23 mouse cellular contexts compared by ENCODE assay signal in the genomic region with DNA sequence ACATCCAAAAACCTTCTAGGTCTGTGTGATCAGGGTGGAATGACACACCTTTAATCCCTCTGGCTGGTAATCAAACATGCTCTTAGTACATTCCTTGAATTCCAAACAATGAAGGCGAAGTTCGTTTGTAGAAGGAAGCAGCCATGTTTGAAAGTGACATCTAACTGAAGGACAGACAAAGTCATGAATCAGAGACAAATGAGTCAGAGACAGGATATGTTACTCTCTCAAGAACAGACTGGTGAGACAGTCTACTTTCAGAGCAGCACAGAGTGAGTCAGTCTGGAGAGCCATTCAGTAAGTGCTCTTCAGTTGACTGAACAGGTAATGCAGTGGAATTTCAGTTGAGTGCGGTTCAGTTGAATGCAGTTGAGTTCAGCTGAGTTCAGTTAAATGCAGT.
A peak's percentile ranks its signal among the peaks of the same experiment; 100 is the strongest.
DNase-seq lines count a peak whose midpoint lies in the region; ATAC-seq lines count a peak whose summit lies in the region.
"Had no signal": no experiment of that assay in that cellular context is flagged by ENCODE, and none has a peak within 500 bp of the region (broad histone marks: within the 10 kb centered on the region; RNA-seq: fewer than 3 reads in every experiment).

No protein-coding gene starts in this region.

- no peak overlapping the region for H3K27ac ChIP-seq in hindbrain, embryonic 12.5 days
- H3K27ac ChIP-seq: forebrain, embryonic 12.5 days; forebrain, embryonic 15.5 days; heart, adult 2 months; heart, embryonic 10.5 days; hindbrain, embryonic 13.5 days; intestine, embryonic 15.5 days had no signal

- H3K9ac ChIP-seq in hindbrain, embryonic 12.5 days: no peak overlapping the region
- H3K9ac ChIP-seq: forebrain, embryonic 12.5 days; forebrain, embryonic 15.5 days; hindbrain, embryonic 13.5 days; intestine, embryonic 15.5 days had no signal

- 83% methylated on average over 3 of the region's 3 CpGs for WGBS in hindbrain, embryonic 12.5 days

- H3K4me2 ChIP-seq in hindbrain, embryonic 12.5 days (replicated peaks): no peak overlapping the region
- H3K4me2 ChIP-seq: forebrain, embryonic 12.5 days; forebrain, embryonic 15.5 days; hindbrain, embryonic 13.5 days; intestine, embryonic 15.5 days had no signal

- no peaks in the 10 kb centered on the region for H3K4me1 ChIP-seq in hindbrain, embryonic 12.5 days
- H3K4me1 ChIP-seq: forebrain, embryonic 12.5 days; forebrain, embryonic 15.5 days; heart, embryonic 10.5 days; hindbrain, embryonic 13.5 days; intestine, embryonic 15.5 days had no signal

- no peak overlapping the region for H3K4me3 ChIP-seq in hindbrain, embryonic 12.5 days
- H3K4me3 ChIP-seq: forebrain, embryonic 12.5 days; forebrain, embryonic 15.5 days; heart, adult 2 months; heart, embryonic 10.5 days; hindbrain, embryonic 13.5 days; intestine, embryonic 15.5 days had no signal

- DNase-seq in adrenal gland, adult 2 months: peak; percentile 7
- DNase-seq in adrenal gland, adult 18-20 months (ENCODE audit: low spot score in 2 of 2): no peak
- DNase-seq in 3134 (ENCODE audit: extremely low read depth, insufficient read length, low spot score) (peak; percentile 47), ZHBTc4 (ENCODE audit: low read depth, low spot score) (peak; percentile 26)
- DNase-seq in Muller cell, postnatal 12 days (ENCODE audit: inconsistent ontology term): peak; percentile 89
- DNase-seq in natural killer cell, adult 2 months (ENCODE audit: low spot score in 2 of 2): no peak
- DNase-seq: adrenal gland, postnatal 10 days; adrenal gland, postnatal 36 days; cerebellum, adult 18-20 months; cerebellum, adult 9-10 months; cerebellum, postnatal 14 days; gastrocnemius, postnatal 10 days; gastrocnemius, postnatal 36 days; heart, adult 2 months; kidney, adult 11 months had no signal

- H3K27me3 ChIP-seq in hindbrain, embryonic 12.5 days: no peaks in the 10 kb centered on the region
- H3K27me3 ChIP-seq: forebrain, embryonic 12.5 days; forebrain, embryonic 15.5 days; hindbrain, embryonic 13.5 days; intestine, embryonic 15.5 days had no signal

- no peaks in the 10 kb centered on the region for H3K9me3 ChIP-seq in hindbrain, embryonic 12.5 days (replicated peaks)
- H3K9me3 ChIP-seq: forebrain, embryonic 15.5 days; heart, embryonic 10.5 days; hindbrain, embryonic 13.5 days; intestine, embryonic 15.5 days had no signal

- no peak for ATAC-seq in frontal cortex, adult (ENCODE audit: low TSS enrichment)
- no peak for ATAC-seq in hindbrain, embryonic 12.5 days (ENCODE audit: low FRiP score)
- ATAC-seq: forebrain, embryonic 15.5 days; hindbrain, embryonic 16.5 days; intestine, embryonic 15.5 days had no signal

- no peaks in the 10 kb centered on the region for H3K36me3 ChIP-seq in hindbrain, embryonic 12.5 days
- H3K36me3 ChIP-seq: forebrain, embryonic 12.5 days; forebrain, embryonic 15.5 days; heart, embryonic 10.5 days; hindbrain, embryonic 13.5 days; intestine, embryonic 15.5 days had no signal

Comparison
In these comparisons a context has a peak if more than half of its experiments do, and no peak if none do; other contexts are left out.
1. DNase-seq: peak in adrenal gland, adult 2 months (single experiment), 3134 (single experiment), Muller cell, postnatal 12 days (single experiment) and ZHBTc4 (single experiment); none in adrenal gland, adult 18-20 months (0 of 2) and natural killer cell, adult 2 months (0 of 2).